Mouse (Mus musculus): ENCODE data around the gene Rpl27.

- no peak for TF ChIP-seq POLR2A (IDR thresholded peaks at IDR 0.05; ENCODE audit: extremely low read depth, insufficient read depth, low read length)
- peak; percentile 21 for TF ChIP-seq CTCF (IDR thresholded peaks at IDR 0.05; ENCODE audit: extremely low read depth, insufficient read depth, low read length)
Measured at GRCm38 (mm10) chr11:101419610-101420009, 22.5 kb upstream of the Rpl27 start.
